In the genomic region with DNA sequence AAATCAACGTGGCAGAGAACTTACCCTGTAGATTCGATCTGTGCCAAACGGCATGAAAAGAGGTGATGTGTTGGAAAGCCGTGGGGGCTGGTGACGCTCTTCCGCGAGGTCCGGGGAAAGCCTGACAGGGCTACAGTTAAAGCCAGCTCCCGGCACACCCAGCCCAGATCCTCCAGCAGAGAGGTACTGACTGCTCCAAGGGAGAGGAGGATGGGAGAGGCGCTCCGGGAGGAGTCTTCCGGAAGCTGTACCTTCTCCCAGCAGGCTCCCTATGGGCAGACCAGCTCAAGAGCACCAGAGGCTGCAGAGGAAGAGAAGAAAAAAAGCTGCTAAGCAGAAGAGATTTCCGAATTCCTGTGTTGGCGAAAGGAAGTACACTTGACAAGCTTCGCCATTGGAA, we compare ENCODE assay signal across 14 mouse cellular contexts. TPM values are rescaled to one million over a fixed set of nuclear protein-coding genes. Genes with fewer than 3 reads are reported as not detected.
A peak's percentile ranks its signal among the peaks of the same experiment; 100 is the strongest.
DNase-seq lines count a peak whose midpoint lies in the region; ATAC-seq and TF ChIP-seq lines count a peak whose summit lies in the region.
"Had no signal": no experiment of that assay in that cellular context is flagged by ENCODE, and none has a peak within 500 bp of the region (broad histone marks: within the 10 kb centered on the region; RNA-seq: fewer than 3 reads in every experiment).

No protein-coding gene starts in this region.

- peak overlapping the region; percentile 60 for H3K4me2 ChIP-seq in heart, embryonic 12.5 days
- H3K4me2 ChIP-seq in lung, postnatal 0 days (replicated peaks; ENCODE audit: low read depth, low read length) = peak overlapping the region; percentile 36
- peak overlapping the region; percentile 53 for H3K4me2 ChIP-seq in heart, embryonic 14.5 days (ENCODE audit: low read length)
- H3K4me2 ChIP-seq in midbrain, postnatal 0 days (ENCODE audit: low read depth, low read length, poor library complexity, severe bottlenecking) = peak overlapping the region; percentile 26; the same call in 1 of the 2 replicates

- 7% methylated on average over 15 of the region's 15 CpGs for WGBS in heart, embryonic 12.5 days
- WGBS in lung, postnatal 0 days = 23% methylated on average over 15 of the region's 15 CpGs
- 16% methylated on average over 15 of the region's 15 CpGs for WGBS in heart, embryonic 14.5 days
- 51% methylated on average over 15 of the region's 15 CpGs for WGBS in midbrain, postnatal 0 days

- H3K27ac ChIP-seq in heart, embryonic 12.5 days (ENCODE audit: poor library complexity, severe bottlenecking) = peak overlapping the region; percentile 86
- H3K27ac ChIP-seq in lung, postnatal 0 days (ENCODE audit: low read length) = no peak overlapping the region
- H3K27ac ChIP-seq in heart, embryonic 14.5 days (replicated peaks in 1 of 2; ENCODE audit: control insufficient read depth in 1 of 2, insufficient read depth in 1 of 2, low read depth in 2 of 2, low read length in 2 of 2) = peak overlapping the region; percentile 67 to 73
- H3K27ac ChIP-seq in midbrain, postnatal 0 days (ENCODE audit: low read depth, low read length) = no peak overlapping the region

- peak overlapping the region; percentile 28 for H3K4me3 ChIP-seq in heart, embryonic 12.5 days
- no peak overlapping the region for H3K4me3 ChIP-seq in lung, postnatal 0 days (ENCODE audit: low read depth, low read length)
- H3K4me3 ChIP-seq in heart, embryonic 14.5 days (ENCODE audit: control insufficient read depth in 1 of 2, insufficient read depth in 1 of 2, low read depth in 1 of 2, low read length in 2 of 2) = peak overlapping the region; percentile 12 to 17
- H3K4me3 ChIP-seq in midbrain, postnatal 0 days (ENCODE audit: low read depth, low read length) = no peak overlapping the region

- ATAC-seq in heart, embryonic 12.5 days (ENCODE audit: insufficient number of reproducible peaks, low FRiP score) = peak; percentile 62; the same call in 1 of the 2 replicates
- no peak for ATAC-seq in lung, postnatal 0 days
- ATAC-seq in heart, embryonic 14.5 days (ENCODE audit: insufficient number of reproducible peaks, insufficient read depth, low FRiP score, low read depth) = peak; percentile 65; the same call in 1 of the 2 replicates
- ATAC-seq in midbrain, postnatal 0 days (ENCODE audit: low FRiP score) = no peak

- H3K4me1 ChIP-seq in heart, embryonic 12.5 days (replicated peaks) = peaks cover 79% of the 10 kb centered on the region
- H3K4me1 ChIP-seq in lung, postnatal 0 days (ENCODE audit: insufficient read depth, low read depth, low read length) = peaks cover 13% of the 10 kb centered on the region
- H3K4me1 ChIP-seq in heart, embryonic 14.5 days (ENCODE audit: control insufficient read depth in 2 of 2, insufficient read depth in 2 of 2, low read length in 2 of 2) = peaks cover 20 to 74% of the 10 kb centered on the region in 2 experiments
- H3K4me1 ChIP-seq in midbrain, postnatal 0 days (ENCODE audit: insufficient read depth, low read length) = no peaks in the 10 kb centered on the region

- no peak for DNase-seq in heart, postnatal 25 days (ENCODE audit: low spot score)
- DNase-seq in lung, postnatal 0 days (ENCODE audit: low spot score) = peak; percentile 21
- DNase-seq in lung, postnatal 25 days (ENCODE audit: low spot score) = no peak
- DNase-seq in midbrain, postnatal 0 days (ENCODE audit: low spot score) = no peak
- no peak for DNase-seq in urinary bladder, adult 18-20 months (ENCODE audit: low spot score in 2 of 2)
- DNase-seq in layer of hippocampus, postnatal 25 days (ENCODE audit: extremely low spot score in 1 of 2, low spot score in 1 of 2) = no peak
- DNase-seq: adrenal gland, postnatal 14 days; cerebellum, postnatal 14 days; kidney, adult 11 months; retina, postnatal 1 day had no signal

- peaks cover 8% of the 10 kb centered on the region for H3K36me3 ChIP-seq in heart, embryonic 12.5 days
- no peaks in the 10 kb centered on the region for H3K36me3 ChIP-seq in lung, postnatal 0 days (ENCODE audit: insufficient read depth, low read length)
- H3K36me3 ChIP-seq in heart, embryonic 14.5 days (ENCODE audit: control insufficient read depth, insufficient read depth, low read length) = no peaks in the 10 kb centered on the region; the same call in 1 of the 2 replicates
- H3K36me3 ChIP-seq in midbrain, postnatal 0 days (ENCODE audit: insufficient read depth, low read length) = no peaks in the 10 kb centered on the region

- TF ChIP-seq CTCF in lung, postnatal 0 days (IDR thresholded peaks at IDR 0.05) = no peak
- TF ChIP-seq CTCF in midbrain, postnatal 0 days (IDR thresholded peaks at IDR 0.05) = no peak

- no peak for TF ChIP-seq EP300 in lung, postnatal 0 days (IDR thresholded peaks at IDR 0.05)

- H3K9ac ChIP-seq in heart, embryonic 12.5 days = peak overlapping the region; percentile 36; the same call in 1 of the 2 replicates
- no peak overlapping the region for H3K9ac ChIP-seq in lung, postnatal 0 days (replicated peaks; ENCODE audit: low read depth)
- peak overlapping the region; percentile 25 for H3K9ac ChIP-seq in heart, embryonic 14.5 days (ENCODE audit: low read length)
- H3K9ac ChIP-seq in midbrain, postnatal 0 days (replicated peaks; ENCODE audit: low read length, poor library complexity, severe bottlenecking) = no peak overlapping the region

- intact Hi-C loops in heart, postnatal 25 days (cut with DNase I) = loop anchor here (5.0 kb wide), 1 partner anchor 39 kb away; no protein-coding TSS in a partner anchor

- no peaks in the 10 kb centered on the region for H3K27me3 ChIP-seq in heart, embryonic 12.5 days (replicated peaks)
- H3K27me3 ChIP-seq in lung, postnatal 0 days (replicated peaks; ENCODE audit: insufficient read depth, low read length) = no peaks in the 10 kb centered on the region
- no peaks in the 10 kb centered on the region for H3K27me3 ChIP-seq in heart, embryonic 14.5 days (ENCODE audit: control insufficient read depth, insufficient read depth, low read length)
- H3K27me3 ChIP-seq in midbrain, postnatal 0 days (ENCODE audit: insufficient read depth, low read length) = no peaks in the 10 kb centered on the region

- H3K9me3 ChIP-seq in heart, embryonic 12.5 days (replicated peaks) = no peaks in the 10 kb centered on the region
- no peaks in the 10 kb centered on the region for H3K9me3 ChIP-seq in lung, postnatal 0 days (ENCODE audit: low read length)
- H3K9me3 ChIP-seq in heart, embryonic 14.5 days (ENCODE audit: control insufficient read depth, low read length) = no peaks in the 10 kb centered on the region
- no peaks in the 10 kb centered on the region for H3K9me3 ChIP-seq in midbrain, postnatal 0 days (ENCODE audit: low read length)

RNA-seq across cellular contexts. Expression of a gene that starts 46.1 kb away (rescaled TPM):
- not detected in 2 replicates for polyA plus RNA-seq in heart, embryonic 12.5 days (2016; fragmentation: Nextera tagmentation; extraction: Ambion mirVana)
- not detected for total RNA-seq in heart, postnatal 25 days (2021)
- not detected in 2 replicates for polyA plus RNA-seq in lung, postnatal 0 days (2015; fragmentation: Nextera tagmentation; extraction: Ambion mirVana)
- polyA plus RNA-seq in heart, embryonic 14.5 days (2014; fragmentation: Nextera tagmentation; extraction: Ambion mirVana) = not detected in 2 replicates
- not detected in 2 replicates for total RNA-seq in midbrain, postnatal 0 days (2014; rRNA removed)
- not detected in 2 replicates for polyA plus RNA-seq in midbrain, postnatal 0 days (2015; fragmentation: Nextera tagmentation; extraction: Ambion mirVana)
- total RNA-seq in layer of hippocampus, postnatal 25 days (2021) = not detected
- total RNA-seq: adrenal gland, postnatal 14 days; ES-E14; left cerebral cortex, postnatal 10 days had no signal

RNA-seq across cellular contexts. Expression of a gene that starts 51.0 kb away (rescaled TPM):
- polyA plus RNA-seq in heart, embryonic 12.5 days (2016; fragmentation: Nextera tagmentation; extraction: Ambion mirVana) = 11.6 and 12.0 TPM in 2 replicates
- 10 to 100 TPM; 16.0 to 19.5 TPM for total RNA-seq in heart, postnatal 25 days (2021)
- 5.8 and 6.0 TPM in 2 replicates for polyA plus RNA-seq in lung, postnatal 0 days (2015; fragmentation: Nextera tagmentation; extraction: Ambion mirVana)
- 12.5 and 12.6 TPM in 2 replicates for polyA plus RNA-seq in heart, embryonic 14.5 days (2014; fragmentation: Nextera tagmentation; extraction: Ambion mirVana)
- 10.0 and 12.6 TPM in 2 replicates for total RNA-seq in midbrain, postnatal 0 days (2014; rRNA removed)
- 3.6 and 4.1 TPM in 2 replicates for polyA plus RNA-seq in midbrain, postnatal 0 days (2015; fragmentation: Nextera tagmentation; extraction: Ambion mirVana)
- total RNA-seq in layer of hippocampus, postnatal 25 days (2021) = 10 to 100 TPM; 43.1 to 48.2 TPM

RNA-seq across cellular contexts. Expression of a gene that starts 51.1 kb away (rescaled TPM):
- polyA plus RNA-seq in heart, embryonic 12.5 days (2016; fragmentation: Nextera tagmentation; extraction: Ambion mirVana) = 7.0 and 8.0 TPM in 2 replicates
- total RNA-seq in heart, postnatal 25 days (2021) = 1 to 10 TPM; 3.1 to 3.8 TPM
- 6.4 and 10.4 TPM in 2 replicates for polyA plus RNA-seq in lung, postnatal 0 days (2015; fragmentation: Nextera tagmentation; extraction: Ambion mirVana)
- 6.1 and 7.5 TPM in 2 replicates for polyA plus RNA-seq in heart, embryonic 14.5 days (2014; fragmentation: Nextera tagmentation; extraction: Ambion mirVana)
- total RNA-seq in midbrain, postnatal 0 days (2014; rRNA removed) = 6.7 and 11.6 TPM in 2 replicates
- polyA plus RNA-seq in midbrain, postnatal 0 days (2015; fragmentation: Nextera tagmentation; extraction: Ambion mirVana) = 9.8 and 11.6 TPM in 2 replicates
- 10 to 100 TPM; 30.9 to 32.5 TPM for total RNA-seq in layer of hippocampus, postnatal 25 days (2021)

Comparison
In these comparisons a context has a peak if more than half of its experiments do, and no peak if none do; other contexts are left out.
1. ATAC-seq: peak in heart, embryonic 12.5 days (single experiment) and heart, embryonic 14.5 days (single experiment); none in lung, postnatal 0 days (single experiment) and midbrain, postnatal 0 days (single experiment).
2. H3K27ac ChIP-seq: peak in heart, embryonic 12.5 days (single experiment) and heart, embryonic 14.5 days (2 of 2); none in lung, postnatal 0 days (single experiment) and midbrain, postnatal 0 days (single experiment).
3. H3K4me3 ChIP-seq: peak in heart, embryonic 12.5 days (single experiment) and heart, embryonic 14.5 days (2 of 2); none in lung, postnatal 0 days (single experiment) and midbrain, postnatal 0 days (single experiment).
4. H3K9ac ChIP-seq: peak in heart, embryonic 12.5 days (single experiment) and heart, embryonic 14.5 days (single experiment); none in lung, postnatal 0 days (single experiment) and midbrain, postnatal 0 days (single experiment).
5. Peak in every context shown above with its lines, with median percentiles within 50 percentile points of each other: H3K4me2 ChIP-seq.